Mouse (Mus musculus) hindbrain, embryonic 12.5 days (tissue): ENCODE measurements around the gene Polr2e. TPM values are rescaled to one million over a fixed set of nuclear protein-coding genes. Genes with fewer than 3 reads are reported as not detected.

Experiments
- ATAC-seq: fragments of 200-750 bp; cut with Nextera tagmentation; 2 replicates; pipeline ENCODE4 v1.8.0; 2017; ENCODE audit warnings: moderate TSS enrichment; ENCODE audit not compliant: low FRiP score
- H3K27ac ChIP-seq: fragments of 300-500 bp; sonication (generic); 2 replicates; pipeline ENCODE4 v1.5.1; 2016; ENCODE audit warnings: mild to moderate bottlenecking
- H3K27me3 ChIP-seq: fragments of 300-500 bp; sonication (generic); 2 replicates; pipeline ENCODE4 v1.6.1; 2016; ENCODE audit warnings: mild to moderate bottlenecking
- H3K36me3 ChIP-seq: fragments of 300-500 bp; sonication (generic); 2 replicates; pipeline ENCODE4 v1.6.1; 2016; ENCODE audit warnings: mild to moderate bottlenecking
- H3K4me1 ChIP-seq: fragments of 300-500 bp; sonication (generic); 2 replicates; pipeline ENCODE4 v1.6.1; 2016
- H3K4me2 ChIP-seq: fragments of 300-500 bp; sonication (generic); replicated peaks from 2 replicates; pipeline ENCODE4 v1.6.1; 2016; ENCODE audit warnings: mild to moderate bottlenecking
- H3K4me3 ChIP-seq: fragments of 300-500 bp; sonication (generic); 2 replicates; pipeline ENCODE4 v1.5.1; 2016; ENCODE audit warnings: mild to moderate bottlenecking
- H3K9ac ChIP-seq: fragments of 300-500 bp; sonication (generic); 2 replicates; pipeline ENCODE4 v1.6.1; 2016; ENCODE audit warnings: mild to moderate bottlenecking, moderate library complexity
- H3K9me3 ChIP-seq: fragments of 300-500 bp; sonication (generic); replicated peaks from 2 replicates; pipeline ENCODE4 v1.6.1; 2016; ENCODE audit warnings: mild to moderate bottlenecking
- WGBS: fragments of 180-500 bp; shearing (Covaris S2); methylation state at CpG from one replicate; pipeline ENCODE4 v1.1.7; 2016; 5-methylcytosine and 5-hydroxymethylcytosine counted together
- polyA plus RNA-seq: library from polyadenylated mRNA; unstranded; fragments of >200 nt; fragmentation: Nextera tagmentation; extraction: Ambion mirVana; gene quantifications from 2 replicates; pipeline ENCODE4 v1.2.1, GENCODE M21; 2016

Gene Polr2e
- polyA plus RNA-seq, 1 experiment from 2014 or later, result 171 TPM

- H3K27me3 ChIP-seq, result peaks cover 52% of the 10 kb centered on the region
- ATAC-seq, result peak; percentile 54; the same call in 1 of the 2 replicates
Observed at GRCm38 (mm10) chr10:80019471-80020131, 20.0 kb downstream of the Polr2e start.

GRCm38 (mm10) chr10:80018739-80019297 lies 20.8 kb downstream of the Polr2e start:
- H3K4me3 ChIP-seq, result no peak overlapping the region
- H3K9me3 ChIP-seq, result 0 out of 2 replicates have a peak, but pooled peaks cover 5% of the 10 kb centered on the region
- H3K4me1 ChIP-seq, result peaks cover 10% of the 10 kb centered on the region
- peaks cover 60% of the 10 kb centered on the region for H3K27me3 ChIP-seq
- H3K27ac ChIP-seq, result no peak overlapping the region
- peak overlapping the region; percentile 14; the same call in 1 of the 2 replicates for H3K4me2 ChIP-seq
- H3K9ac ChIP-seq, result no peak overlapping the region
- no peak for ATAC-seq
- 6% methylated on average over 11 of the region's 15 CpGs for WGBS
- H3K36me3 ChIP-seq, result no peaks in the 10 kb centered on the region

More at GRCm38 (mm10) chr10:80019471-80020131, 20.0 kb downstream of the Polr2e start:
- H3K4me3 ChIP-seq, result peak overlapping the region; percentile 4; the same call in 1 of the 2 replicates
- no peak overlapping the region for H3K27ac ChIP-seq
- 8% methylated on average over 20 of the region's 20 CpGs for WGBS
- H3K4me1 ChIP-seq, result peaks cover 10% of the 10 kb centered on the region
- no peaks in the 10 kb centered on the region for H3K36me3 ChIP-seq
- peak overlapping the region; percentile 14 for H3K4me2 ChIP-seq
- peak overlapping the region; percentile 32; the same call in 1 of the 2 replicates for H3K9ac ChIP-seq
- 0 out of 2 replicates have a peak, but pooled peaks cover 5% of the 10 kb centered on the region for H3K9me3 ChIP-seq

GRCm38 (mm10) chr10:80017771-80018170 lies 21.8 kb downstream of the Polr2e start:
- H3K27me3 ChIP-seq, result peaks cover 70% of the 10 kb centered on the region
- no peaks in the 10 kb centered on the region for H3K36me3 ChIP-seq
- no peak for ATAC-seq
- no peak overlapping the region for H3K4me3 ChIP-seq
- no peak overlapping the region for H3K9ac ChIP-seq
- 84% methylated on average over 14 of the region's 14 CpGs for WGBS
- no peak overlapping the region for H3K4me2 ChIP-seq
- H3K27ac ChIP-seq, result no peak overlapping the region
- 0 out of 2 replicates have a peak, but pooled peaks cover 1% of the 10 kb centered on the region for H3K9me3 ChIP-seq
- peaks cover 10% of the 10 kb centered on the region for H3K4me1 ChIP-seq

GRCm38 (mm10) chr10:80017361-80017760 lies 22.2 kb downstream of the Polr2e start:
- peaks cover 74% of the 10 kb centered on the region for H3K27me3 ChIP-seq
- no peaks in the 10 kb centered on the region for H3K36me3 ChIP-seq
- H3K9me3 ChIP-seq, result no peaks in the 10 kb centered on the region
- WGBS, result 70% methylated on average over 3 of the region's 3 CpGs
- H3K4me2 ChIP-seq, result no peak overlapping the region
- no peak for ATAC-seq
- no peak overlapping the region for H3K9ac ChIP-seq
- H3K27ac ChIP-seq, result no peak overlapping the region
- H3K4me3 ChIP-seq, result no peak overlapping the region
- H3K4me1 ChIP-seq, result peaks cover 10% of the 10 kb centered on the region

GRCm38 (mm10) chr10:80016931-80017330 lies 22.7 kb downstream of the Polr2e start:
- H3K9me3 ChIP-seq, result 0 out of 2 replicates have a peak, but pooled peaks cover 3% of the 10 kb centered on the region
- peaks cover 2% of the 10 kb centered on the region for H3K36me3 ChIP-seq
- peaks cover 10% of the 10 kb centered on the region for H3K4me1 ChIP-seq
- no peak overlapping the region for H3K4me2 ChIP-seq
- H3K9ac ChIP-seq, result no peak overlapping the region
- 90% methylated on average over 10 of the region's 10 CpGs for WGBS
- H3K27ac ChIP-seq, result no peak overlapping the region
- no peak for ATAC-seq
- peaks cover 79% of the 10 kb centered on the region for H3K27me3 ChIP-seq
- no peak overlapping the region for H3K4me3 ChIP-seq

- ATAC-seq, result no peak
- no peak within 1 kb of the TSS for H3K4me2 ChIP-seq
- peaks cover 83% of the 10 kb centered on the region for H3K27me3 ChIP-seq
Observed at GRCm38 (mm10) chr10:80016511-80016910, 23.1 kb downstream of the Polr2e start, which contains the start of gene Arhgap45. Arhgap45 (plus strand) TSS chr10:80016653.

GRCm38 (mm10) chr10:80015583-80015982 lies 24.0 kb downstream of the Polr2e start:
- H3K9ac ChIP-seq, result no peak overlapping the region

More at GRCm38 (mm10) chr10:80016511-80016910, 23.1 kb downstream of the Polr2e start, which contains the start of gene Arhgap45:
- WGBS, result 70% methylated on average over 11 of the region's 11 CpGs
- Histone ChIP-seq H3K4me1 (peaks cover 10% of the 10 kb centered on the region), H3K9me3 (0 out of 2 replicates have a peak, but pooled peaks cover 6% of the 10 kb centered on the region), H3K27ac (no peak within 1 kb of the TSS), H3K9ac (no peak within 1 kb of the TSS), H3K4me3 (no peak within 1 kb of the TSS), H3K36me3 (peaks cover 6% of the 10 kb centered on the region)

GRCm38 (mm10) chr10:80014484-80015290 lies 24.9 kb downstream of the Polr2e start:
- Histone ChIP-seq H3K4me3 (no peak overlapping the region), H3K9ac (no peak overlapping the region), H3K9me3 (peaks cover 22% of the 10 kb centered on the region), H3K27me3 (peaks cover 79% of the 10 kb centered on the region), H3K27ac (no peak overlapping the region), H3K4me1 (peaks cover 5% of the 10 kb centered on the region), H3K36me3 (peaks cover 24% of the 10 kb centered on the region), H3K4me2 (no peak overlapping the region)
- 23% methylated on average over 28 of the region's 28 CpGs for WGBS
- ATAC-seq, result no peak

More at GRCm38 (mm10) chr10:80015583-80015982, 24.0 kb downstream of the Polr2e start:
- Histone ChIP-seq H3K4me2 (no peak overlapping the region), H3K36me3 (peaks cover 16% of the 10 kb centered on the region), H3K27me3 (peaks cover 88% of the 10 kb centered on the region), H3K4me3 (no peak overlapping the region), H3K4me1 (peaks cover 10% of the 10 kb centered on the region), H3K9me3 (peaks cover 14% of the 10 kb centered on the region), H3K27ac (no peak overlapping the region)
- 82% methylated on average over 10 of the region's 10 CpGs for WGBS
- ATAC-seq, result no peak

- no peak overlapping the region for H3K9ac ChIP-seq
- H3K9me3 ChIP-seq, result peaks cover 24% of the 10 kb centered on the region
- H3K4me1 ChIP-seq, result no peaks in the 10 kb centered on the region
- no peak overlapping the region for H3K27ac ChIP-seq
- no peak for ATAC-seq
- H3K4me2 ChIP-seq, result no peak overlapping the region
- 27% methylated on average over 25 of the region's 25 CpGs for WGBS
- peaks cover 68% of the 10 kb centered on the region for H3K27me3 ChIP-seq
- peaks cover 32% of the 10 kb centered on the region for H3K36me3 ChIP-seq
- no peak overlapping the region for H3K4me3 ChIP-seq
Observed at GRCm38 (mm10) chr10:80013609-80014008, 26.0 kb downstream of the Polr2e start.

- no peak for ATAC-seq
- no peak overlapping the region for H3K9ac ChIP-seq
- no peaks in the 10 kb centered on the region for H3K4me1 ChIP-seq
- peaks cover 59% of the 10 kb centered on the region for H3K27me3 ChIP-seq
- H3K4me3 ChIP-seq, result no peak overlapping the region
- no peak overlapping the region for H3K27ac ChIP-seq
- peaks cover 32% of the 10 kb centered on the region for H3K36me3 ChIP-seq
- WGBS, result 88% methylated on average over 6 of the region's 6 CpGs
- no peak overlapping the region for H3K4me2 ChIP-seq
- H3K9me3 ChIP-seq, result peaks cover 24% of the 10 kb centered on the region
Observed at GRCm38 (mm10) chr10:80011740-80012139, 27.9 kb downstream of the Polr2e start.

- peaks cover 36% of the 10 kb centered on the region for H3K27me3 ChIP-seq
- no peak overlapping the region for H3K4me2 ChIP-seq
- no peak for ATAC-seq
- H3K36me3 ChIP-seq, result peaks cover 6% of the 10 kb centered on the region; the same call in 1 of the 2 replicates
- peaks cover 7% of the 10 kb centered on the region for H3K4me1 ChIP-seq
- no peaks in the 10 kb centered on the region for H3K9me3 ChIP-seq
- H3K27ac ChIP-seq, result no peak overlapping the region
- no peak overlapping the region for H3K9ac ChIP-seq
- H3K4me3 ChIP-seq, result no peak overlapping the region
- WGBS, result 90% methylated on average over 8 of the region's 8 CpGs
Observed at GRCm38 (mm10) chr10:80004233-80004705, 35.3 kb downstream of the Polr2e start.
